Mouse (Mus musculus): ENCODE data around the gene Lcn4.

Gene Lcn4

DNA sequence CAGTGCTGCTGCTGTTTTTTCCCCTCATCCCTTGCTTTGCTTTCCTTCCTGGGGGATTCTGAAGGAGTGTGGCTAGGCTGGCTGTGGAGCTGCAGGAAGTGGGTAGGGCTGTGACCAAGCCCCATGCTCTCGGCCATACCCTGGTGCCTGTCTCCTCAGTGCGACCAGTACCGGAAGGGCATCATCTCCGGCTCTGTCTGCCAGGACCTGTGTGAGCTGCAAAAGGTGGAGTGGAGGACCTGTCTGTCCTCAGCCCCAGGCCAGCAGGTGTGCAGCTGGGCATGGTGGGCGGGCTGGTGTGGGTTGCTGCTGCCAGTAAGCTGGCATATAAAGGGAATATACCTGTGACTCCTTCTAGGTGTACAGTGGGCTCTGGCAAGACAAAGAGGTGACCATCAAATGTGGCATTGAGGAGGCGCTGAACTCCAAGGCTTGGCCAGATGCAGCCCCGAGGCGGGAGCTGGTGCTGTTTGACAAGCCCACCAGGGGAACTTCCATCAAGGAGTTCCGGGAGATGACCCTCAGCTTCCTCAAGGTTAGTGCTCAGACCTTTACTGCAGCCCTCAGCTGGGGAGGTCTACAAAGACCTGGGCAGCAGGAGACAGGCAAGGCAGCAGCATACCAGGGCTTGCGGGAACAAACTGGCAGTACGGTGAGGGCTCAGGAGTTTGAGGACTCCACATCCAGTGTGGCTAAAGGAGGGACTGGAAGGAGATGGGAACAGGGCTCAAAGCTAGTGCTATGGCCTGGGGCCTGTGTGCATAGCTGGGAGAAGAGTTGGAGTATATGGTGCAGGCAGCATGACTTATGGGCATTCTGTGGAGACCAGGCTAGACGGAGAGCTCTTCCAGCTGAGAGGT is 36.2 kb downstream of the Lcn4 start:
- peak in 1 of 2 experiments; percentile 68 for DNase-seq

DNA sequence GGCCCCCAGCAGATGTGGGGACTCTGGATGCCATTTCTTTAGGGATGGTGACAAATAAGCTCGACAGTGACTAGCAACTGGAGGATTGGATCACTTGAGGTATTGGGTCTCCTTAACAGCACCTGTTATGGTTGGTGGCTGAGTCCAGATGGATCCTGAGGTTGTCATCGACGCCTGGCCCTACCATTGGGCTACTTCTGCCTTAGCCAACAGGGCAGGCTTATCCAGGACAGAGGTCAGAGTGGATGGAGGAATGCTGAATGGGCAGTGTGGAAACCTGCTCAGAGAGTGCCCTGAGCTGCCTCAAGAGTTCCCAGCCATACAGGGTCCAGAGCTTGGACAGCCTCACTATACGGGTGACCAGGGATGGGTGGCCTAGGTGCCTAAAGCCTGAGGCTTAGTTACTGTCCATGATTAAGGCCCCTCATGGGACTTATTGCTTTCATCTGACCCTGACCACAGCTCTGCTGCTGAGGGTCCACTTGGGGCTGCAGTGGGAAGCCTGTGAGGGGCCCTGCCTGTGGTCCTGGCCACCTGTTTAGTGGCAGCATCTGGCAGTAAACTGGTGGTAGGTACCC is 37.0 kb downstream of the Lcn4 start:
- DNase-seq = no peak

DNA sequence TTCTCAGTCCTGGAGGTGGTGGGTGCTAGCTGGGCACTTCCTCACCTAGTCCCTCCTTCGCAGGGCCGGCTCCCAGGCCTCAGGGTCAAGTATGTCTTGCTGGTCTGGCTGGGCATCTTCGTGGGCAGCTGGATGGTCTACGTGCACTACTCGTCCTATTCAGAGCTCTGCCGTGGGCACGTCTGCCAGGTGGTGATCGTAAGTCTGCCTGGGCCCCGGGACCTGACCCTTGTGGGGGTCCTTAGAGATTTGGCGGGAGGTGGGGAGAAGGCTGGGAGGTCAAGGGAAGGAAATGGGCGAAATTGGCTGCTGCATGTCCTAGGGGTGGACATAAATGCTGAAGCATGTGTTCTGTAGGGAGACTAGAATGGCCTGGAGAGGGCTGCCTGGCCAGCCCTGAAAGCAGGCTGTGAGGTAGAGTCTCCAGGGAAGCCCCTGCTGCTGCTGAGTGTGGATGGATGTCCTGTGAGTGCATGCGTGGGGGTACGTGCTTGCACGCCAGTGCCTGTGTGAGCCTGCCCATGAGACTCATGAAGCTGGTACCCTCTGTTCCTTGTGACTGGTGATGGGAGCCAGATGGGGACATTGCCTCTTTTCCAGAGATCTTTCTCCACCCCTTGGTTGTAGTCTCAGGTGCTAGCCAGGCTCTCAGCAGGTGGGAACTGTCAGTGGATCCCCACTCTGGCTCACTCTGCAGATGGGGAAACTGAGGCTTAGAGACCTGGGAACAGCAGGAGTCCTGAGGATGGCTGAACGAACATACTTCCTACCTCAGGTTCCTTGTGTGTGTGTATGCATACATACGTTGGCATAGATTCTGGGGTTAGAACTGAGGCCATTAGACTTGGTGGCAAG is 38.3 kb downstream of the Lcn4 start:
- DNase-seq = no peak

DNA sequence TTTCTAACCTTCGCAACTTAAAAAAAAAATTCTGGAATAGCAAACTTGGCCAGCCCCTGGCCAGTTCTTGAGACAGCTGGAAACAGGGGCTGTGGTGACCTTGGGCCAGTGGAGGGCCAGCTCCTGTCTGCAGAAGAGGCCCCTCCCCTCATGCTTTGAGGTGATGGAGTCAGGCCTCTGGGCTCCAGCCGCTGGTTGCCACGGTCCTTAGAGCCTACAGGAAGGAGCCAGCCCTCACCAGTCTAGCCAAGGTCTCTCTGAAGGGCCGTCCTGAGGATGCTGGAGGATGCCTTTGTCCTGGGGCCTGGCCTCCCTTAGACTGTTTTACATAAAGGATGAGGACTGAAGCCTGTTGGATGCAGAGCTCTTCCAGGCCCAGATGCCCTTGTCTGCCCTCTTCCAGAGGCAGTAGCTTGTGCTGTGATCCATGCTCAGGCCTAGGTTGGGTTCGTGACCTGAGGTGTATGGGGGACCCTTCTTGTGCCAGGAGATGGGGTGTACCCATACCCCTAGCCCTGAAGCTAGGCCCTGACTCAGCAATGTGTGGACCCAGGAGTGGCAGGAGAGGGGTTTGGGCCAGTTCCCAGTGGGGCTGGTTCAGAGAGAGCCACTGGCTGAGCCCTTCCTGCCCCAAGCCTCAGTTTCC is 42.2 kb downstream of the Lcn4 start:
- DNase-seq = no peak

DNA sequence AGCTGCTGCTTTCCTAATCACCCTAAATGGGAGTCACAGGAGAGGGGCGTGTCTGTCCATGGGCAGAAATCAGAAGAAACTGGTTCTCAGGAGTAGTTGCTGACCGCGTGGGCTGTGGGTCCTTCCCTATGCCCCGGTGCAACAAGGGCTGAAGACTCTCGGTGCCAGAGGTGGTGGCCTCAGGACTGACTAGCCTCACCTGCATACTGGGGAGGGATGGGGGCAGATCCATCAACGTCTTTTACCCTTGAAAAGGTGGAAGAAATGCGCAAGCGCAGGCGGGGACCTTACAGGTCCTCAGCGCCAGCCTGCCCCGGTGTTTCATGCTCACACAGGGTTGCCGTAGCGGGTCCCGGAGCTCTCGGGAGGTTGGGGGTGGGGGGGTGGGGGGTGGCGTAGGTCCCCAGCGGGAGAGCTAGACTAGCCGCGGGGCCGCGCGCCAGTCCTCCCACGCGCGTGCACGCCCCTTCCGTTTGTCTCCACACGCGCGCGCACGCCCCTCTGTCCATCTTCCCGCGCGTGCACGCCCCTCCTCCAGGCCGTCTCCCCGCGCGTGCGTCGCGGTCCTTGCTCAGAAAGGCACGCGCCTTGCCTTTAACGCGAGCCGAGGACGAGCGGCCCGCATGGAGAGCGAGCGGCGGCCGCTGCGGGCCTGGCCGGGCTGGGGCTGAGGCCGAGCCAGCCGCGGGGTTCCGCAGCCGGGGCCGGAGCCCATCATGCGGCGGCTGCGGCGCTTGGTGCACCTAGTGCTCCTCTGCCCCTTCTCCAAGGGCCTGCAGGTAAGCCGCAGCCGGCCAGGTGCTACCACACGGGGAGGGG is 43.0 kb downstream of the Lcn4 start, which contains the start of gene Fam69b:
Gene Fam69b (plus strand): TSS at position 537 of the 819 bp plus-strand sequence.
- peak; percentile 78 to 85 for DNase-seq

GRCm38 (mm10) chr2:26626081-26626480 is 45.0 kb downstream of the Lcn4 start:
- DNase-seq = no peak

- no peak for DNase-seq
Measured at GRCm38 (mm10) chr2:26625419-26625818, 45.7 kb downstream of the Lcn4 start.

GRCm38 (mm10) chr2:26622984-26623383 is 48.1 kb downstream of the Lcn4 start:
- DNase-seq = no peak

GRCm38 (mm10) chr2:26621246-26621645 is 49.8 kb downstream of the Lcn4 start:
- no peak for DNase-seq

DNA sequence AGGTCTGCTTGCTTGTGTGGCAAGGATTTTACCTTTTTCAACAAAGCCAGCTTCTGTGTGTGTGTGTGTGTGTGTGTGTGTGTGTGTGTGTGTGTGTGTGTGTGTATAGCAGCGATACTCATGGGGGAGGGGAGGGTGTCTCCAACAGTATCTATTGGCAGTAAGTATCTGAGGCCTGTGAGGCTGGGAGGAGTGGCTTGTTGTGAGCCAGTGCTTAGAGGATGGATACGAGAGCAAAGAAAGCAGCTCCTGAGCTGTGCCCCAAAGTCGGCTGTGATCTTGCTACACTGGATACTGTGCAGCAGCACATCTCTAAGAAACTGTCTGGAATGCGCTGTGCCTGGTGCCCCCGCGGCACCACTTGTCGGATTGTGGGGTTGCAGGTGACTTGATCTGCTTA is 53.2 kb downstream of the Lcn4 start:
- no peak for DNase-seq
